Mouse (Mus musculus): ENCODE measurements around the gene Fga.

DNA sequence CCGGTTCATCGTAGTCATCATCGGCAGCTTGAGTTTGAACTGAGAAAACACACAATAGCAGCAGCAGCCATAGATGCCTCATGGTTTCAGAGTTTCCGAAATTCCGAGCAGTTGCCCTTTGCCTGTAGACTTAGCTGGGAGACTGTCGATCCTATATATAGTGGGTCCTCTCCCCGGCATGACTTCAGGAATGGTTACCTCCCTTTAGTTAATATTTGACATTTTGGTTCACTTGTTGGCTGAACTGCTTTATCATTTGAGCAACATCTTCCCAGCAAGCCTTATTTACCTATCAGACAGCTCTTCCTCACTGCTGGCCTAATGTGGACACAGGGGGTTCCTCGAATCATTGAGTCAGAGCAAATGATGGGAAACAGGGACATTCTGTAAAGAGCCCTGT, 23.8 kb downstream of the Fga start, which contains the start of gene Fgb:
- TF ChIP-seq CTCF (IDR thresholded peaks at IDR 0.05; ENCODE audit: low read depth, low read length) (no peak), POLR2A (IDR thresholded peaks at IDR 0.05; ENCODE audit: insufficient read depth, low read length) (no peak), EP300 (IDR thresholded peaks at IDR 0.05; ENCODE audit: insufficient read depth, low read depth, low read length) (no peak)

All from ES-Bruce4 (cell line).